Mouse (Mus musculus) megakaryocyte progenitor cell, adult 5-6 weeks (primary cell): ENCODE measurements at regions not wholly inside any gene's neighbourhood (a gene's known extent, or its start where the extent isn't known, plus 50 kb on each side); places are given as distances from the start of the nearest gene placed in this dataset.

Experiments
- ATAC-seq: replicated peaks from 2 replicates; pipeline ENCODE4 v1.8.0; 2016; ENCODE audit warnings: mild to moderate bottlenecking, moderate TSS enrichment, inconsistent platforms; ENCODE audit not compliant: poor library complexity

- ATAC-seq: no peak
These were observed 109.8 kb upstream of the Hey2 start for GRCm38 (mm10) chr10:30952410-30952809.

GRCm38 (mm10) chr10:30946601-30947000 lies 104.0 kb upstream of the Hey2 start:
- no peak for ATAC-seq

GRCm38 (mm10) chr10:30918322-30918988 lies 75.9 kb upstream of the Hey2 start:
- ATAC-seq: no peak

DNA sequence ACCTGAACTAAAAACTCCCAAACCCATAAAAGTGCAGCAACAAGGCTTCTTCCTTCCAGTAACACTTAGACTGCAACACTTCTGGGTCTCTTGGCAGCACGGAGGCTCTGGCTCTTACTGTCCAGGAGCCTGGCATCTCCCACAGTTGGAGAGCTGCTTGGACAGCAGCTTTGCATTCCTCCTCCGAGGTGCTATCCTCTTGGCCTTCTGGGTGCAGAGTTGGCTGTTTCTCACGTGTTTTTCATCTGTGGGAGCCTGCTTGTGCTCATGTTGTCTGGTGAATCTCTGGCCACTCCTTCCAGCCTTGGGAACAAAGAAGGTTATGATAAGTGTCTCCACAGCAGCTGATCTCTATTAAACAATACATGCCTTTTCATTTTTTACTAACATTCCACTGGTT lies 51.2 kb upstream of the Hey2 start:
- no peak for ATAC-seq
